Mouse (Mus musculus) hindbrain, embryonic 15.5 days (tissue): ENCODE data around the gene Tns1. TPM values are rescaled to one million over a fixed set of nuclear protein-coding genes. Genes with fewer than 3 reads are reported as not detected.

Experiments used
- ATAC-seq: fragments of 200-750 bp; cut with Nextera tagmentation; 2 replicates; pipeline ENCODE4 v1.8.0; 2017; ENCODE audit warnings: low read depth, moderate number of reproducible peaks, moderate TSS enrichment; ENCODE audit not compliant: low FRiP score
- H3K27ac ChIP-seq: fragments of 300-500 bp; sonication (generic); replicated peaks from 2 replicates; pipeline ENCODE4 v1.5.1; 2015; ENCODE audit warnings: mild to moderate bottlenecking, inconsistent platforms
- H3K27me3 ChIP-seq: fragments of 300-500 bp; sonication (generic); 2 replicates; pipeline ENCODE4 v1.6.1; 2015; ENCODE audit warnings: control low read depth, inconsistent platforms
- H3K36me3 ChIP-seq: fragments of 300-500 bp; sonication (generic); 2 replicates; pipeline ENCODE4 v1.6.1; 2015; ENCODE audit warnings: control low read depth, inconsistent platforms
- H3K4me1 ChIP-seq: fragments of 300-500 bp; sonication (generic); replicated peaks from 2 replicates; pipeline ENCODE4 v1.6.1; 2015; ENCODE audit warnings: control low read depth, inconsistent platforms
- H3K4me2 ChIP-seq: fragments of 300-500 bp; sonication (generic); 2 replicates; pipeline ENCODE4 v1.6.1; 2015; ENCODE audit warnings: moderate library complexity, mild to moderate bottlenecking, inconsistent platforms
- H3K4me3 ChIP-seq: fragments of 300-500 bp; sonication (generic); 2 replicates; pipeline ENCODE4 v1.5.1; 2015; ENCODE audit warnings: mild to moderate bottlenecking, inconsistent platforms
- H3K9ac ChIP-seq: fragments of 300-500 bp; sonication (generic); 2 replicates; pipeline ENCODE4 v1.6.1; 2015; ENCODE audit warnings: inconsistent platforms
- H3K9me3 ChIP-seq: fragments of 300-500 bp; sonication (generic); 2 replicates; pipeline ENCODE4 v1.6.1; 2016; ENCODE audit warnings: control low read depth, inconsistent platforms
- WGBS: fragments of 180-500 bp; shearing (Covaris S2); methylation state at CpG from one replicate; pipeline ENCODE4 v1.1.7; 2015; 5-methylcytosine and 5-hydroxymethylcytosine counted together
- polyA plus RNA-seq: library from polyadenylated mRNA; unstranded; fragments of >200 nt; fragmentation: Nextera tagmentation; extraction: Ambion mirVana; gene quantifications from 2 replicates; pipeline ENCODE4 v1.2.1, GENCODE M21; 2015

The Tns1 gene
- polyA plus RNA-seq, 1 experiment from 2014 or later: 13.5 TPM

DNA sequence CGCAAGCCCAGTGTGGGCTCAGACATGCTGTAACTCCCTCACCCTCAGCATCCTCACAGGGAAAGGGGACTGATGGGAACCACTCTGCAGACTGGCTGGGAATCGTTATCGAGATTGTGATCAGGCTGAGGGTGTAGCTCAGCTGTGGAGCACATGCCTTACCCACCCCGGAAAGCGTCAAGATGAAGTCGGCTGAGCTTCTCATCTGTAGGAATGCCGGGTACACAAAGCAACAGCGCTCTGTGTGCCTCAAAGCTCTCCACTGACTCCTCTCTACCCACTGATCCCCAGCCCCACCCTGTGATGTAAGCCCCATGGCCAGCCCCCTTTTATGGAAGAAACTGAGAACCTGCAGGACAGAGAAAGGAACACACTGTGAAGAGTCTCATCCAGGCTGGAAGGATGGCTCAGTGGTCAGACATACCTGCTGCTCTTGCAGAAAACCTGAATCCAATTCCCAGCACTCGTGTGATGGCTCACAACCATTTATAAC lies 97.5 kb downstream of the Tns1 start:
- H3K9ac ChIP-seq: no peak overlapping the region
- ATAC-seq: no peak
- no peak overlapping the region for H3K4me3 ChIP-seq
- no peaks in the 10 kb centered on the region for H3K9me3 ChIP-seq
- no peak overlapping the region for H3K27ac ChIP-seq
- H3K27me3 ChIP-seq: no peaks in the 10 kb centered on the region
- H3K4me2 ChIP-seq: no peak overlapping the region
- no peaks in the 10 kb centered on the region for H3K36me3 ChIP-seq
- 77% methylated on average over 9 of the region's 9 CpGs for WGBS
- H3K4me1 ChIP-seq: peaks cover 34% of the 10 kb centered on the region

- H3K36me3 ChIP-seq: no peaks in the 10 kb centered on the region
- H3K27ac ChIP-seq: no peak overlapping the region
- no peaks in the 10 kb centered on the region for H3K27me3 ChIP-seq
- no peak overlapping the region for H3K4me3 ChIP-seq
- H3K4me1 ChIP-seq: peaks cover 24% of the 10 kb centered on the region
- no peak for ATAC-seq
- H3K4me2 ChIP-seq: no peak overlapping the region
- H3K9ac ChIP-seq: no peak overlapping the region
- WGBS: 51% methylated on average over 4 of the region's 4 CpGs
- H3K9me3 ChIP-seq: no peaks in the 10 kb centered on the region
Measured at GRCm38 (mm10) chr1:74025651-74026226, 98.5 kb downstream of the Tns1 start.

DNA sequence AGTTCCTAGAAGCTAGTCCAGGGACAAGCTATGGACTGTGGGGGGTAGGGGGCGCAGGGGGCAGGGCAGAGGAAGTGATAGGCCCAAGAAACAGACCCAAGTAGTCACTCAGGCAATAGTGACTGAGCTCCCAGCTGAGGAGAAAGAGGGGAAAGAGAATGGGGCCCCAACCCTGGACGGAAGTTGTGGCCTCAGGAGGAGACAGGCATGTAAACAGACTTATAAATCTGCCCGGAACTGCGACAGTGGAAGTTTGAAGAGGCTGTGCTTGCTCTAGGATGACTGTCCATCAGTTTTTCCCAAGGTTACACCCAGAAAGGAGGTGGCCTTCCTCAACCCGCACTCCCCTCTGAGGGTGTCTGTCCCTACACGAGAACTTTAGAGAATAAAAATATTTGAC lies 99.0 kb downstream of the Tns1 start:
- no peaks in the 10 kb centered on the region for H3K27me3 ChIP-seq
- H3K4me3 ChIP-seq: no peak overlapping the region
- no peak overlapping the region for H3K27ac ChIP-seq
- no peak for ATAC-seq
- H3K4me1 ChIP-seq: peaks cover 21% of the 10 kb centered on the region
- H3K9me3 ChIP-seq: no peaks in the 10 kb centered on the region
- WGBS: 69% methylated on average over 6 of the region's 6 CpGs
- no peaks in the 10 kb centered on the region for H3K36me3 ChIP-seq
- H3K4me2 ChIP-seq: no peak overlapping the region
- H3K9ac ChIP-seq: no peak overlapping the region

DNA sequence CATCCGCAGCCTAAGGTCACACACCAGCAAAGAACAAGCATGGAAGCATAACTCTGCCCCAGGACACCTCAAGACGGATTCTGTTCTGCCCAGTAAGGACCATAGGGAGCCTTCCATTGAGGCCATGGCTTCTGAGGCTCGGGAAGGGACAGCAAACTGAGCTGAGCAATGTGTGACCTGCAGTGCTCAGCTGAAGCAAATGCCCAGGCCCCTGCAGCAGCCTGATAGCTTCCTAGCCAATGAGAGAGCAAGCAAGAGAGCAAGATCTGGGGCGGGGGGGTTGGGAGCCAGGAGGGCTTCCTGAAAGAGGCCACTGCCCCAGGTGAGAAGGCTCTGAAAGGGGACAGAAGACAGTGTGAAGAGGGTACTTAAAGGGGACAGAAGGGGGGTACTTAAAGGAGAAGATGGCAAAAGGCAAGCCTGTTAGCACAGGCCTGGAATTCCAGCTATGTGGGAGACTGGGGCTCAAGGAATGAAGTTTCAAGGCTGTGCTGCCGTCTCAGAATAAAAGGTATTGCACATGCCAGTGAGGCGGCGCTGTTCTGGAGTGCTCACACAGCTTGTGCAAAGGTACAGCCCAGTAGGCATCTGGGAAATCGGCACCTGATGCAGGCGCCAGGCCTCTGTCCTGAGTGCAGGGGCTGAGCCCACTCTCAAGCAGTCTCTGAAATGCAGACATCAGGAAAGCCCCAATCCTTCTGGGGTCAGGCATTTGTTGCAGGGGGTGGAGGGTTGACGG lies 99.6 kb downstream of the Tns1 start:
- H3K4me2 ChIP-seq: no peak overlapping the region
- H3K27me3 ChIP-seq: no peaks in the 10 kb centered on the region
- no peak overlapping the region for H3K9ac ChIP-seq
- 64% methylated on average over 10 of the region's 10 CpGs for WGBS
- no peaks in the 10 kb centered on the region for H3K36me3 ChIP-seq
- no peaks in the 10 kb centered on the region for H3K9me3 ChIP-seq
- no peak overlapping the region for H3K27ac ChIP-seq
- H3K4me3 ChIP-seq: no peak overlapping the region
- H3K4me1 ChIP-seq: peaks cover 21% of the 10 kb centered on the region
- no peak for ATAC-seq

DNA sequence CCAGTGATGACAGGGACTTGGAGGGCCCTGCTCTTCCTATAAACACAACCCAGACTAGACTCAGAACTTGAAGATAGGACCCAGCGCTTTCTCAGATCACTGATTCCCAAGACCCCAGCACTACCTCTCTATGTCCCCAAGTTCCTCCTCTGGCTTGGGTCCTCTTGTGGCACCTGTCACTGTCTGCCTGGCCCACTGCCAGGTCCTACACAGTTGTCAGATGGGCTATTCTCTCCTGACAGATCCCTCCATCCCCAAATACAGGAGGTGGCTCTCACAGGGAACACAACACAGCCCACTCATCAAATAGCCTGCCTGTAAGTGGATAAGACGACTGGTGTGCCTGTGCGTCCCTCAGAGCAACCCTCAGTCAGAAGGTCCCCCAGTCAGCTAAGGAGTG lies 101.3 kb downstream of the Tns1 start:
- no peak overlapping the region for H3K27ac ChIP-seq
- H3K4me3 ChIP-seq: no peak overlapping the region
- ATAC-seq: no peak
- H3K4me1 ChIP-seq: peaks cover 19% of the 10 kb centered on the region
- H3K4me2 ChIP-seq: no peak overlapping the region
- 86% methylated on average over 3 of the region's 3 CpGs for WGBS
- no peaks in the 10 kb centered on the region for H3K27me3 ChIP-seq
- no peaks in the 10 kb centered on the region for H3K36me3 ChIP-seq
- H3K9ac ChIP-seq: no peak overlapping the region
- no peaks in the 10 kb centered on the region for H3K9me3 ChIP-seq

- ATAC-seq: no peak
- Histone ChIP-seq H3K27ac (no peak overlapping the region), H3K4me3 (no peak overlapping the region), H3K36me3 (no peaks in the 10 kb centered on the region), H3K9ac (no peak overlapping the region), H3K4me1 (peaks cover 15% of the 10 kb centered on the region), H3K27me3 (no peaks in the 10 kb centered on the region), H3K4me2 (no peak overlapping the region), H3K9me3 (no peaks in the 10 kb centered on the region)
- 83% methylated on average over 5 of the region's 5 CpGs for WGBS
Measured at GRCm38 (mm10) chr1:74022536-74022935, 101.7 kb downstream of the Tns1 start.

- ATAC-seq: no peak
Measured at GRCm38 (mm10) chr1:74020235-74020634, 104.0 kb downstream of the Tns1 start.

DNA sequence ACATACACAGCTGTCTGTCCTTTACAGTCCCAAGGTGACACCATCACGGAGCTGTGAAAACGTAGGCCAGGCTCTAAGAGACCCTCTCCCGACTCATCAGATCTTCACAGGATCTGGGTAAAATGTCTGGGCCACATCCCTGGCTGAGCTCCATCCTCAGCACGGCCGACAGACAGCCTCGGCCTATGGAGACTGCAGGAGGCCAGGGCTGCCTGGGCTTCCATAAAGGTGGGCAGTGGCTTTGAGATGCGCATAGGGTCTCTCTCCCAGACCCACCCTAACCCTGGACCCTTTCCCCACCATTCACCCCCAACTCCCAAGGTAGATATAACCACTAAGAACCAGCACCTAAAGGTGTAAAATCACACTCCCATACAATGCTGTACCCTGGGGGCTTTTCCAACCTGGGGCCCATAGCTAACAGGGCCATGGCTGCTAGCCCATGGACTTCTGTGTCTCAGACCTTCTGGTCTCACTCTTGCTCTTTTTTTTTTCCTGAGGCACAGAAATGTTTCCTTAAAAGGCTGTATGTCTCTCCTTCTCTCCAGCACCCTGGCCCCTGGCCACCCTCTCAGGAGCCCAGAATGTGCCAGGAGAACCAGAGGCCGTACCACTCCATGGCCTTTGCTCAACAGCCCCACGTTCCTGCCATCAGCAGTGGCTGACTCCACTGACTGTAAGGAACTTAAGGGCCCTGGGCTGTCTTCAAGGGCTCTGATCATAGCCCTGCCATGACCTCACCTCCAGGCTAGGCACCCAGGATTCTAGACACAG lies 106.7 kb downstream of the Tns1 start:
- Histone ChIP-seq H3K4me2 (no peak overlapping the region), H3K27me3 (no peaks in the 10 kb centered on the region), H3K9ac (no peak overlapping the region), H3K9me3 (no peaks in the 10 kb centered on the region), H3K4me1 (no peaks in the 10 kb centered on the region), H3K4me3 (no peak overlapping the region), H3K27ac (no peak overlapping the region), H3K36me3 (no peaks in the 10 kb centered on the region)
- no peak for ATAC-seq
- WGBS: 84% methylated on average over 9 of the region's 9 CpGs

More at GRCm38 (mm10) chr1:74020235-74020634, 104.0 kb downstream of the Tns1 start:
- no peaks in the 10 kb centered on the region for H3K9me3 ChIP-seq
- no peak overlapping the region for H3K27ac ChIP-seq
- no peaks in the 10 kb centered on the region for H3K27me3 ChIP-seq
- no peak overlapping the region for H3K9ac ChIP-seq
- no peak overlapping the region for H3K4me2 ChIP-seq
- WGBS: 76% methylated on average over 6 of the region's 6 CpGs
- H3K36me3 ChIP-seq: no peaks in the 10 kb centered on the region
- H3K4me1 ChIP-seq: no peaks in the 10 kb centered on the region
- no peak overlapping the region for H3K4me3 ChIP-seq

- H3K36me3 ChIP-seq: no peaks in the 10 kb centered on the region
- no peak overlapping the region for H3K4me3 ChIP-seq
- H3K27me3 ChIP-seq: no peaks in the 10 kb centered on the region
- no peak overlapping the region for H3K4me2 ChIP-seq
- no peaks in the 10 kb centered on the region for H3K4me1 ChIP-seq
- 77% methylated on average over 5 of the region's 5 CpGs for WGBS
- no peak overlapping the region for H3K9ac ChIP-seq
- ATAC-seq: no peak
- no peak overlapping the region for H3K27ac ChIP-seq
- H3K9me3 ChIP-seq: no peaks in the 10 kb centered on the region
Measured at GRCm38 (mm10) chr1:74016618-74017017, 107.6 kb downstream of the Tns1 start.

DNA sequence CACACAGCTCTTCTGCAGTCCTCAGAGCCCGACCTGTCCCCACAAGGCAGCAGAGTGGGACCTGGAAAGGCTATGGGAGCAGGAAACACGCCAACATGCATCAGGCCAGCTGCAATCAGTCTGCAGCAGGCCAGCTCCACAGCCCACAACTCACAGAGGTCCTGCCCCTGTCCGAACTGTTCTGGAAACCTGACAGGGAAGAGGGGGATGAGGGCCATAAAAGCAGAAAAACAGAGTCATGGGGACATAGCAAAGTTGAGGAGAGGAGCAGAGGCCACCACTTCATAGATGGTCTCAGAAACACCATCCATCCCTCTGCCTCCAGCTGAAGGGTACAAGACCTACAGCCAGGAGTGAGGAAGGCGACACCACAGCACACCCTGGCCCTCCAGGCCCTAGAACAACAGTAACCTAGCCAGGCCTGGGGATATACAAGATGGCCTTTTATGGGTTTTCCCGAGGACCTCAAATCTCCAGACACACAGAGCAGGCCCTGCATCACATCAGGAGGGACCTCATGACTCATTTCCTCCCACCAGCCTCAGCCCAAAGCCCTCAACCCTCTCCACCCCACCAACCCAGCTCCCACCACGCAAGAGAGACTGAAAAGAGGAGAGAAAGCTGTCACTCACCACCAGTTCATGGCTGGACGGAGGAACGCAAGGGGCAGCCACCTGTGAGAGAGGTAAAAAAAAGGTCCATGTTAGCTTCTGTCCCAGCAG lies 108.6 kb downstream of the Tns1 start:
- Histone ChIP-seq H3K9me3 (no peaks in the 10 kb centered on the region), H3K36me3 (no peaks in the 10 kb centered on the region), H3K27ac (no peak overlapping the region), H3K4me1 (no peaks in the 10 kb centered on the region), H3K27me3 (no peaks in the 10 kb centered on the region), H3K4me3 (no peak overlapping the region), H3K9ac (no peak overlapping the region), H3K4me2 (no peak overlapping the region)
- WGBS: 75% methylated on average over 8 of the region's 8 CpGs
- ATAC-seq: no peak

DNA sequence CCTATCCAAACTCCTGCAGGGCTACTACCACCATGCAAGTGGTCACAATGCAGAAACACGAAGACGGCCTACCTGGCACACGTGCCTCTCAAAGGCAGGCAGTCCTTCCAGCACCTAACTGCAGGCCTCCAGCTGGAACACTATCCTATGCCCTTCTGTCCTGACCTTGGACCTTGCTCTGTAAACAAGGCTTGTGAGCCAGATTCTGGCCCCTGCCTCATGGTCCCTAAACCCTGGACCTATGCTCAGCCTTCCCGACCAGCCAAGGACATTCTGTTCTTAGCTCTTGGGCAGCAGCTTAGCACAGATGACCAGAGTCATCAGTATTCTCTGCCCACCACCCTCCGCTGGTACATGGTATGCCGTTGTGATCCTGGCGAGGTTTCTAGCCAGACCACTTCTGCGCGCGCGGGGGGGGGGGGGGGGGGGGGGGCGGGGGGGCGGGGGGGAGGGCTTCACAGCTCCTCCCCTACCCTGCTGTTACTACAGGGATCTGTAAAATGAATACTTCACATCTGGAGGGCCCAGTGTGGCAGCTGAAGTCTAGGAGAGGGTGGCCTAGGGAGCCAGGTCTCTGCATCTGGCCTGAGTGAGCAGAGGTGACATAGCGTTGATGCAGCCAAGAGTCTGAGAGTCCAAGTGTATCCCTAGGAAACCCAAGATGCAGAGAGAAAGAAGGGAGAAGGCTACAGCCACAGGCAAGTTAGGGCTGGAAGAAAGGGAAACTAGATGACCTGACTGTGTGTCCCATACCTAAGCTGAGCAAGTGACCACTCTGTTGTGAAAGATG lies 109.5 kb downstream of the Tns1 start:
- 79% methylated on average over 8 of the region's 14 CpGs for WGBS
- no peak overlapping the region for H3K9ac ChIP-seq
- H3K9me3 ChIP-seq: no peaks in the 10 kb centered on the region
- no peak overlapping the region for H3K27ac ChIP-seq
- H3K4me2 ChIP-seq: no peak overlapping the region
- H3K27me3 ChIP-seq: no peaks in the 10 kb centered on the region
- no peaks in the 10 kb centered on the region for H3K4me1 ChIP-seq
- ATAC-seq: no peak
- H3K4me3 ChIP-seq: no peak overlapping the region
- no peaks in the 10 kb centered on the region for H3K36me3 ChIP-seq
